Mouse (Mus musculus) forebrain, embryonic 15.5 days (tissue): ENCODE results near the gene Plekho2. TPM values are rescaled to one million over a fixed set of nuclear protein-coding genes. Genes with fewer than 3 reads are reported as not detected.
A peak's percentile ranks its signal among the peaks of the same experiment; 100 is the strongest.

ENCODE experiments used
- ATAC-seq: fragments of 200-750 bp; cut with Nextera tagmentation; replicated peaks from 2 replicates; pipeline ENCODE4 v1.8.0; 2017; ENCODE audit warnings: mild to moderate bottlenecking, moderate TSS enrichment, moderate library complexity
- H3K27ac ChIP-seq: fragments of 300-500 bp; sonication (generic); replicated peaks from 2 replicates; pipeline ENCODE4 v1.5.1; 2015; ENCODE audit warnings: mild to moderate bottlenecking, inconsistent platforms
- H3K27me3 ChIP-seq: fragments of 300-500 bp; sonication (generic); 2 replicates; pipeline ENCODE4 v1.6.1; 2015; ENCODE audit warnings: inconsistent platforms
- H3K36me3 ChIP-seq: fragments of 300-500 bp; sonication (generic); 2 replicates; pipeline ENCODE4 v1.6.1; 2015; ENCODE audit warnings: mild to moderate bottlenecking, inconsistent platforms
- H3K4me1 ChIP-seq: fragments of 300-500 bp; sonication (generic); 2 replicates; pipeline ENCODE4 v1.6.1; 2015; ENCODE audit warnings: inconsistent platforms
- H3K4me2 ChIP-seq: fragments of 300-500 bp; sonication (generic); replicated peaks from 2 replicates; pipeline ENCODE4 v1.6.1; 2015; ENCODE audit warnings: mild to moderate bottlenecking, inconsistent platforms
- H3K4me3 ChIP-seq: fragments of 300-500 bp; sonication (generic); 2 replicates; pipeline ENCODE4 v1.5.1; 2015; ENCODE audit warnings: mild to moderate bottlenecking, inconsistent platforms
- H3K9ac ChIP-seq: fragments of 300-500 bp; sonication (generic); replicated peaks from 2 replicates; pipeline ENCODE4 v1.6.1; 2015; ENCODE audit warnings: mild to moderate bottlenecking, inconsistent platforms
- H3K9me3 ChIP-seq: fragments of 300-500 bp; sonication (generic); 2 replicates; pipeline ENCODE4 v1.6.1; 2016; ENCODE audit warnings: inconsistent platforms
- WGBS: fragments of 180-500 bp; shearing (Covaris S2); methylation state at CpG from one replicate; pipeline ENCODE4 v1.1.7; 2015; ENCODE audit warnings: mixed read lengths; 5-methylcytosine and 5-hydroxymethylcytosine counted together
- polyA plus RNA-seq: library from polyadenylated mRNA; unstranded; fragments of >200 nt; fragmentation: Nextera tagmentation; extraction: Ambion mirVana; gene quantifications from 2 replicates; pipeline ENCODE4 v1.2.1, GENCODE M21; 2015

Gene Plekho2
- polyA plus RNA-seq, 1 experiment from 2014 or later = 5.2 TPM

DNA sequence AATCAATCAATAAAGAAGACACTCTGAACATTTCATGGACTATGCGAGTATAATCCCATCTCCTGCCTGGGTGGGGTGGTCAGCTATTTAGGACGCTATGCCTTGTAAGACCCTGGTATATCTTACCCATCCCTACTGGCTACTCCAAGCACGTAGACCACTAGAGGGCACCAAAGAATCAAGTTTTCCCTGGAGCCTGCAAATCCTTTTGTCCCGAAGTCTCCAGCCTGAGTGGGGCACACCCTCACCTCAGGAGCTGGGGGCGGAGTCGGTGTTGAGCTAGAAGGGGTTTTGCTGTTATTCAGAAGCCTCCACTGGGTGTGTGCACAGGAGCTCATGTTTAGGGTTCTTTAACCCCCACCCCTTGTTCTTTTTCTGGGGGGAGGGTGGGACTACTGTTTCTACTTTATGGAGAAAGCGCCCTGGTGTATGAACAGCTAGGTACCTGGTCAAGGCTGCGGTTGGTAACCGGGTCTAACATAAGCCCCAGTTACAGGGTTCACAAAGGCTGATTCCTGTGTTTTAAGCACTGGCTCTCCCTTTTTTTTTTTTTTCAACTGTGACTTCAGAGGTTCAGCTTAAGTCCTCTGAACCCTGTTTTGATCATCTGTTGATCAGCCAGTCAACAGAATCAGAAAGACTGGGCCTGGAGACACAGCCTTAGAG lies 25.8 kb upstream of the Plekho2 start:
- WGBS = 3% methylated on average over 9 of the region's 9 CpGs
- H3K9me3 ChIP-seq = no peaks in the 10 kb centered on the region
- H3K9ac ChIP-seq = peak overlapping the region; percentile 22; the same call in 1 of the 2 replicates

GRCm38 (mm10) chr9:65603401-65604102 lies 23.7 kb upstream of the Plekho2 start:
- no peaks in the 10 kb centered on the region for H3K27me3 ChIP-seq
- no peak overlapping the region for H3K4me2 ChIP-seq
- ATAC-seq = no peak
- peaks cover 3% of the 10 kb centered on the region; the same call in 1 of the 2 replicates for H3K4me1 ChIP-seq
- H3K4me3 ChIP-seq = no peak overlapping the region
- WGBS = 50% methylated on average over 8 of the region's 8 CpGs
- no peaks in the 10 kb centered on the region for H3K36me3 ChIP-seq
- no peaks in the 10 kb centered on the region for H3K9me3 ChIP-seq
- H3K27ac ChIP-seq = no peak overlapping the region
- H3K9ac ChIP-seq = no peak overlapping the region

More for the DNA sequence above, 25.8 kb upstream of the Plekho2 start:
- peak overlapping the region; percentile 22 for H3K4me3 ChIP-seq
- peak overlapping the region; percentile 42 for H3K4me2 ChIP-seq
- H3K36me3 ChIP-seq = no peaks in the 10 kb centered on the region
- H3K27me3 ChIP-seq = no peaks in the 10 kb centered on the region
- peaks cover 3% of the 10 kb centered on the region; the same call in 1 of the 2 replicates for H3K4me1 ChIP-seq
- ATAC-seq = peak; percentile 76
- H3K27ac ChIP-seq = no peak overlapping the region

DNA sequence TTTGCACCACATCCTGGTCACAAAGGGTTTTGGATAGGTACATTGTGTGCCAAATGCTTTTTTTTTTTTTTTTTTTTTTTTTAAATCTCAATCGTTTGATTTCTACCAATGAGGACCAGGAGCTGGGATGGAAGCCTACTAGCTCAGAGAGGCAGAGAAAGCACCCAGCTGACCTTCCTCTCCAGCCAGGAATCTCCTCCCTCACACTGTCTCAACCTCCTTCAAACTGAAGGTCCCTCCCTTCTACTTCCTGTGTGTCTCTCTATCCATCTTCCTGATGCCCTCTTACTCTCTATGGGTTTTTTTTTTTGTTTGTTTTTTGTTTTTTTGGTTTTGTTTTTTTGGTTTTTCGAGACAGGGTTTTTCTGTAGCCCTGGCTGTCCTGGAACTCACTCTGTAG lies 21.1 kb upstream of the Plekho2 start:
- 73% methylated on average over 2 of the region's 2 CpGs for WGBS
- no peaks in the 10 kb centered on the region for H3K36me3 ChIP-seq
- no peak overlapping the region for H3K27ac ChIP-seq
- no peak overlapping the region for H3K4me3 ChIP-seq
- no peaks in the 10 kb centered on the region for H3K9me3 ChIP-seq
- H3K9ac ChIP-seq = no peak overlapping the region
- ATAC-seq = no peak
- peaks cover 3% of the 10 kb centered on the region; the same call in 1 of the 2 replicates for H3K4me1 ChIP-seq
- no peaks in the 10 kb centered on the region for H3K27me3 ChIP-seq
- H3K4me2 ChIP-seq = no peak overlapping the region

DNA sequence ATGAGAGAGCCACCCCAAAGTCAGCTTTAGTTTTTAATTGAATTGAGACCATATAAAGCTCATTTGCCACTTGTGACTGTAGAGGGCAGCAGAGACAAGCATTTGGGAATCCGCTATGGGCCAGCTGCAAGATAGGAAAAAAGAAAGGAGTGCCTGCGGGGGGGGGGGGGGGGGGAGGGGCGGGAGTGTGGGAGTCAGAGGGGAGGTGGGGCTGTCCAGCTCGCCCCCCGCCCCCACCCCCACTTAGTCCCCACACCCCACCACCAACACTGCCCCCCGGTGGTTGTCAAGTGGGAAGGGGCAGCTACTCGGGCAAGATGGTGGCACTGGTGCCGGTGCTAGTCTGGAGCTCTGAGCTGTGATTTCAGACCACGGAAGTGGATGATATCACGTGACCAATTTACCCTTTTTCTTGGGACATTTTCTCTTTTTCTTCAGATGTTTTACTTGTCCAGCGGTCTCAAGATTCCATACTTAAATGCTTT lies 19.0 kb upstream of the Plekho2 start:
- Histone ChIP-seq H3K4me2 (no peak overlapping the region), H3K9me3 (no peaks in the 10 kb centered on the region)
- ATAC-seq = no peak

DNA sequence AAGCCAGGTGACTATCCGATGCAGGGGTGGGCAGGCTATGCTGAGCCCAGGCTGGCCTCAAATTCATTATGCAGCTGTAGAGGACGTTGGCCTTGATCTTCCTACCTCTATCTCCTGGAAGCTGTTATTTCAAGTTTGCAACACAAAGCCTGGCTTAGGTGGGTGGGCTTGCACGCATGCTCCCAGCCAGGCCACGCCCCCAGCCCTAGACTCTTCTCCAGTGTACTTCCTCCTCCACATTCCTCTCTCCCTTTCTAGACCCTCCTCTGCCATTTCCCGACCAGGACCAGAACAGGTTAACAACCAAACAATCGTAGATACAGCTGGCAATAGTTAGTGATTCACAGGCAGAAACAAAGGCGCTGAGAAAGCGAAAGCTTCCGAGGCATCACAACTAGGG lies 13.8 kb upstream of the Plekho2 start:
- Histone ChIP-seq H3K27me3 (no peaks in the 10 kb centered on the region), H3K4me3 (no peak overlapping the region), H3K4me2 (no peak overlapping the region), H3K36me3 (no peaks in the 10 kb centered on the region), H3K27ac (no peak overlapping the region), H3K4me1 (peaks cover 14% of the 10 kb centered on the region), H3K9ac (no peak overlapping the region), H3K9me3 (no peaks in the 10 kb centered on the region)
- WGBS = 89% methylated on average over 9 of the region's 9 CpGs
- ATAC-seq = no peak

More for the DNA sequence above, 19.0 kb upstream of the Plekho2 start:
- WGBS = 56% methylated on average over 7 of the region's 11 CpGs
- Histone ChIP-seq H3K4me3 (no peak overlapping the region), H3K27ac (no peak overlapping the region), H3K36me3 (no peaks in the 10 kb centered on the region), H3K4me1 (no peaks in the 10 kb centered on the region), H3K9ac (no peak overlapping the region), H3K27me3 (no peaks in the 10 kb centered on the region)

- no peak overlapping the region for H3K9ac ChIP-seq
- H3K4me3 ChIP-seq = no peak overlapping the region
- ATAC-seq = no peak
- no peak overlapping the region for H3K4me2 ChIP-seq
- H3K27me3 ChIP-seq = no peaks in the 10 kb centered on the region
- H3K4me1 ChIP-seq = peaks cover 22% of the 10 kb centered on the region
- H3K27ac ChIP-seq = no peak overlapping the region
- H3K9me3 ChIP-seq = no peaks in the 10 kb centered on the region
- no peaks in the 10 kb centered on the region for H3K36me3 ChIP-seq
- 87% methylated on average over 3 of the region's 3 CpGs for WGBS
Observed at GRCm38 (mm10) chr9:65592721-65593120, 12.9 kb upstream of the Plekho2 start.

GRCm38 (mm10) chr9:65589091-65589490 lies 9.3 kb upstream of the Plekho2 start:
- no peak for ATAC-seq
- no peaks in the 10 kb centered on the region for H3K27me3 ChIP-seq
- peak overlapping the region; percentile 99 for H3K4me2 ChIP-seq
- no peak overlapping the region for H3K27ac ChIP-seq
- WGBS = 90% methylated on average over 3 of the region's 3 CpGs
- peaks cover 34% of the 10 kb centered on the region for H3K4me1 ChIP-seq
- H3K4me3 ChIP-seq = peak overlapping the region; percentile 58
- no peaks in the 10 kb centered on the region for H3K9me3 ChIP-seq
- no peaks in the 10 kb centered on the region for H3K36me3 ChIP-seq
- peak overlapping the region; percentile 17; the same call in 1 of the 2 replicates for H3K9ac ChIP-seq

GRCm38 (mm10) chr9:65587573-65588358 lies 7.9 kb upstream of the Plekho2 start:
- peak overlapping the region; percentile 58 for H3K4me3 ChIP-seq
- H3K27ac ChIP-seq = no peak overlapping the region
- H3K9me3 ChIP-seq = no peaks in the 10 kb centered on the region
- peaks cover 34% of the 10 kb centered on the region for H3K4me1 ChIP-seq
- no peaks in the 10 kb centered on the region for H3K27me3 ChIP-seq
- peak overlapping the region; percentile 99 for H3K4me2 ChIP-seq
- H3K9ac ChIP-seq = peak overlapping the region; percentile 55
- peak; percentile 53; the same call in 1 of the 2 replicates for ATAC-seq
- no peaks in the 10 kb centered on the region for H3K36me3 ChIP-seq
- WGBS = under 1% methylated on average over 64 of the region's 64 CpGs

DNA sequence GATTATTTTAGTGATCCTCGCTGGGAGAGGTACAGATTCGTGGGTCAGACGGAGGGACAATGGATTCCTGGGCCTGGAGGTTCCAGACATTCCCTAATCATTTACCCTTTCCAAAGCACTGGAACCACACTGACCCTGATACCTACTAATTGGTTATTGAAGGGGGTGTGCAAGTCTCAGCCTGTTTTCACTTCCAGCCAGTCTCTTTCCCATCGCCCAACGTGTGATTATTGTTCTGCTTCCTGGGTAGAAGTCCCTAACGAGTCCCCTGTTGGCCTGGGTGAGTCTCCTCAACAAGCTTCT lies 7.4 kb upstream of the Plekho2 start:
- Histone ChIP-seq H3K36me3 (no peaks in the 10 kb centered on the region), H3K27me3 (no peaks in the 10 kb centered on the region), H3K27ac (no peak overlapping the region), H3K4me1 (peaks cover 34% of the 10 kb centered on the region), H3K9ac (peak overlapping the region; percentile 55; the same call in 1 of the 2 replicates), H3K4me3 (peak overlapping the region; percentile 58), H3K4me2 (peak overlapping the region; percentile 99), H3K9me3 (no peaks in the 10 kb centered on the region)
- no peak for ATAC-seq
- WGBS = 0% methylated on average over 6 of the region's 6 CpGs

DNA sequence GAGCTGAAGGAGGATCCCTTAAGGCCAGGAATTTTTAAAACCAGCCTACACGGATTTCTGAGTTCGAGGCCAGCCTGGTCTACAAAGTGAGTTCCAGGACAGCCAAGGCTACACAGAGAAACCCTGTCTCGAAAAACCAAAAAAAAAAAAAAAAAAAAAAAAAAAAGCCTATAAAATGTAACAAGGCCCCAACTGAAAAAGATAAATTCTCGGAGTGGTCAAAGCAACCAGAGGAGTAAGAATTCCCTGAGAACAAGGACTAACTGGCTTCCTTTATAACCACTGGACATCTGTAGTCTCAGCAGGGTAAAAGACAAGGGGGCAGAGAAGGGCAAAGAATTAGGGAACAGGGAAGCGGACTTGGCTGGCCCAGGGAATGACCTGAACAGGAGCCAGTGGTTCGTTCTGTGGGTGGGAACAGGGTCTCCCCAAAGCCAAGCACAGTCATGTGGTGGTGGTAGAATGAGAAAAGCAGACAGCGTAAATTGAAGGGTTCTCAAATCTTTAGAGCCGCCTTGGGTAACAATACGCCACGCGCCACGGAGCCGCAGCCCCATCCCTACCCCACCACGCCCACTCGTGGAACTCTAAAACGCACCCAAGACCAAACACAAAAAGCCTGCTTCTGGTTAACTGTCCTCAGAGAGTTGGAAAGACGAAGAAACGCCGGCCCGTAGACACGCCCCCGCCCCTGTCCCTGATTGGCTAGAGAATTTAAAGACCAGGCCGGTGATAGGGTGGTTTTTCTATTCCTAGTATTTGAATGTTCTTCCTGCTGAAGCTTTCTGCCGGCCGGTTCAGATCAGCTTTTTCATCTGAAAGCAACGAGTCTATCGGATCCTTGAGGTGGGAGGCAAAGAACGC lies 6.8 kb upstream of the Plekho2 start, which contains the start of gene Pif1:
TSS of gene Pif1 (plus strand) at position 755 of the 864 bp plus-strand sequence.
- H3K27me3 ChIP-seq = no peaks in the 10 kb centered on the region
- peak within 1 kb of the TSS; percentile 49 for H3K27ac ChIP-seq
- H3K36me3 ChIP-seq = no peaks in the 10 kb centered on the region
- peaks cover 34% of the 10 kb centered on the region for H3K4me1 ChIP-seq
- peak within 1 kb of the TSS; percentile 99 for H3K4me2 ChIP-seq
- 10% methylated on average over 28 of the region's 28 CpGs for WGBS
- no peaks in the 10 kb centered on the region for H3K9me3 ChIP-seq
- peak within 1 kb of the TSS; percentile 58 for H3K4me3 ChIP-seq
- peak within 1 kb of the TSS; percentile 55 for H3K9ac ChIP-seq
- peak; percentile 91 for ATAC-seq

GRCm38 (mm10) chr9:65583045-65583444 lies 3.2 kb upstream of the Plekho2 start:
- Histone ChIP-seq H3K4me1 (peaks cover 28% of the 10 kb centered on the region), H3K4me3 (no peak overlapping the region), H3K36me3 (no peaks in the 10 kb centered on the region), H3K9ac (no peak overlapping the region), H3K4me2 (no peak overlapping the region), H3K27ac (no peak overlapping the region), H3K27me3 (no peaks in the 10 kb centered on the region), H3K9me3 (no peaks in the 10 kb centered on the region)
- ATAC-seq = no peak
- WGBS = 29% methylated on average over 8 of the region's 8 CpGs
